ENCODE assay signal across 12 mouse cellular contexts in genomic region chr1:135561282-135561681, GRCm38 (mm10). TPM values are rescaled to one million over a fixed set of nuclear protein-coding genes. Genes with fewer than 3 reads are reported as not detected.
DNase-seq lines count a peak whose midpoint lies in the region; ATAC-seq and TF ChIP-seq lines count a peak whose summit lies in the region.
"Had no signal": no experiment of that assay in that cellular context is flagged by ENCODE, and none has a peak within 500 bp of the region (broad histone marks: within the 10 kb centered on the region; RNA-seq: fewer than 3 reads in every experiment).

No protein-coding gene starts in this region.

- no peak overlapping the region for H3K4me2 ChIP-seq in kidney, postnatal 0 days (ENCODE audit: low read length)
- H3K4me2 ChIP-seq in hindbrain, embryonic 16.5 days (ENCODE audit: low read length), result no peak overlapping the region
- H3K4me2 ChIP-seq: embryonic facial prominence, embryonic 12.5 days had no signal

- no peak for ATAC-seq in kidney, postnatal 0 days (replicated peaks; ENCODE audit: low FRiP score, low read depth)
- no peak for ATAC-seq in hindbrain, embryonic 16.5 days

- no peak for DNase-seq in kidney, postnatal 0 days (ENCODE audit: low spot score)
- DNase-seq in kidney, adult 18-20 months, result no peak
- peak; percentile 75 for DNase-seq in ES-CJ7 (ENCODE audit: low read depth, low spot score)
- peak; percentile 74 for DNase-seq in ZHBTc4 (ENCODE audit: low read depth, low spot score)
- DNase-seq in cerebellum, adult 11-12 months, result no peak
- no peak for DNase-seq in left cerebral cortex, adult 8-10 months (ENCODE audit: low spot score in 2 of 2)
- DNase-seq: adrenal gland, postnatal 14 days; thymus, adult 2 months had no signal

- peaks cover 36% of the 10 kb centered on the region for H3K4me1 ChIP-seq in kidney, postnatal 0 days (replicated peaks; ENCODE audit: insufficient read depth, low read length)
- peaks cover 68% of the 10 kb centered on the region for H3K4me1 ChIP-seq in hindbrain, embryonic 16.5 days (ENCODE audit: control insufficient read depth, insufficient read depth, low read depth, low read length)

- no peaks in the 10 kb centered on the region for H3K27me3 ChIP-seq in kidney, postnatal 0 days (ENCODE audit: insufficient read depth, low read length)
- H3K27me3 ChIP-seq in hindbrain, embryonic 16.5 days (replicated peaks; ENCODE audit: control insufficient read depth, insufficient read depth, low read length), result no peaks in the 10 kb centered on the region
- H3K27me3 ChIP-seq: embryonic facial prominence, embryonic 12.5 days had no signal

- 42% methylated on average over 6 of the region's 6 CpGs for WGBS in kidney, postnatal 0 days
- WGBS in hindbrain, embryonic 16.5 days, result 19% methylated on average over 6 of the region's 6 CpGs

- H3K27ac ChIP-seq in kidney, postnatal 0 days, result 0 out of 2 replicates have a peak overlapping the region, but pooled peaks have one; percentile 21
- H3K27ac ChIP-seq in hindbrain, embryonic 16.5 days (ENCODE audit: low read depth, low read length), result peak overlapping the region; percentile 45; the same call in 1 of the 2 replicates
- H3K27ac ChIP-seq: liver, embryonic 14.5 days; macrophage had no signal

- no peak overlapping the region for H3K9ac ChIP-seq in kidney, postnatal 0 days (ENCODE audit: low read depth, low read length)
- no peak overlapping the region for H3K9ac ChIP-seq in hindbrain, embryonic 16.5 days (ENCODE audit: low read depth, low read length)
- H3K9ac ChIP-seq: embryonic facial prominence, embryonic 12.5 days; liver, embryonic 14.5 days had no signal

- no peaks in the 10 kb centered on the region for H3K9me3 ChIP-seq in kidney, postnatal 0 days (replicated peaks; ENCODE audit: low read length)
- H3K9me3 ChIP-seq in hindbrain, embryonic 16.5 days (ENCODE audit: control insufficient read depth, low read length), result no peaks in the 10 kb centered on the region
- H3K9me3 ChIP-seq: embryonic facial prominence, embryonic 12.5 days had no signal

- H3K36me3 ChIP-seq in kidney, postnatal 0 days (ENCODE audit: insufficient read depth, low read length), result no peaks in the 10 kb centered on the region
- no peaks in the 10 kb centered on the region for H3K36me3 ChIP-seq in hindbrain, embryonic 16.5 days (ENCODE audit: control insufficient read depth, insufficient read depth, low read length)
- H3K36me3 ChIP-seq: embryonic facial prominence, embryonic 12.5 days had no signal

- no peak for TF ChIP-seq CTCF in kidney, postnatal 0 days (IDR thresholded peaks at IDR 0.05; ENCODE audit: low read depth)

- H3K4me3 ChIP-seq in kidney, postnatal 0 days (replicated peaks; ENCODE audit: low read depth, low read length), result no peak overlapping the region
- no peak overlapping the region for H3K4me3 ChIP-seq in hindbrain, embryonic 16.5 days (ENCODE audit: low read length)
- H3K4me3 ChIP-seq: embryonic facial prominence, embryonic 12.5 days had no signal

RNA-seq across cellular contexts. Expression of gene Nav1, which starts 45.8 kb away (rescaled TPM):
- polyA plus RNA-seq in kidney, postnatal 0 days (2015; fragmentation: Nextera tagmentation; extraction: Ambion mirVana), result 9.1 and 9.3 TPM in 2 replicates
- 48.8 and 50.1 TPM in 2 replicates for polyA plus RNA-seq in hindbrain, embryonic 16.5 days (2015; fragmentation: Nextera tagmentation; extraction: Ambion mirVana)
- 10 to 100 TPM; 44.9 to 49.3 (median 46.5) TPM for total RNA-seq in left cerebral cortex, adult 8-10 months (2022)

Comparison
In these comparisons a context has a peak if more than half of its experiments do, and no peak if none do; other contexts are left out.
1. DNase-seq: peak in ES-CJ7 (single experiment) and ZHBTc4 (single experiment); none in kidney, postnatal 0 days (single experiment), kidney, adult 18-20 months (single experiment), cerebellum, adult 11-12 months (single experiment) and left cerebral cortex, adult 8-10 months (0 of 2).